Mouse (Mus musculus): Measurements from ENCODE around the gene Tmem163. TPM values are rescaled to one million over a fixed set of nuclear protein-coding genes. Genes with fewer than 3 reads are reported as not detected.

Tmem163 gene
- polyA plus RNA-seq, 1 experiment = 5.7 TPM

DNA sequence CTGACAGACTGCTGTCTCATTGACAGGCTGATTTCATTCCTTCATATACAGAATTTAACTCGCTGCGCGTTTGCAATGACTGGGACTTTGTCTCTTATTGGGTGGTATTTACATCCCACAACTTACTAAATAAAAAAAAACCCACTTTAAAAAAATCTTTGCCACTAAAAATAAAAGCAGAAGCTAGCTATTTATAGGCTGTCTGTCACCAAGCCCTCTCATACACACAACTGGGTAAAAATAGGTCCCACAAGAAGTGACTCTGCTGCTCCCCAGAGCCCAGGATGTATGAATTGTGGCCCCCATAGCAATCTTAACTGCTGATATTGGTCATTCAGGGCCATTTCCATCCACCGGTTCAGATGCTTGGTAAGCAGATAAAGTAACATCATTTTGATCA lies 83.2 kb downstream of the Tmem163 start:
- TF ChIP-seq CTCF (IDR thresholded peaks at IDR 0.05; ENCODE audit: control insufficient read depth, insufficient read depth, low read length) (no peak), POLR2A (IDR thresholded peaks at IDR 0.05; ENCODE audit: borderline replicate concordance, control insufficient read depth, low read depth, low read length) (no peak)
- Histone ChIP-seq H3K27ac (ENCODE audit: control insufficient read depth, insufficient read depth, low read depth, low read length, poor library complexity) (no peak overlapping the region), H3K4me1 (ENCODE audit: control insufficient read depth, insufficient read depth, low read length) (peaks cover 1% of the 10 kb centered on the region), H3K4me3 (replicated peaks; ENCODE audit: control insufficient read depth, low read depth, low read length) (no peak overlapping the region)
- 48% methylated on average over 4 of the region's 4 CpGs for WGBS

- Histone ChIP-seq H3K4me3 (replicated peaks; ENCODE audit: control insufficient read depth, low read depth, low read length) (no peak overlapping the region), H3K27ac (ENCODE audit: control insufficient read depth, insufficient read depth, low read depth, low read length, poor library complexity) (no peak overlapping the region), H3K4me1 (ENCODE audit: control insufficient read depth, insufficient read depth, low read length) (peaks cover 1% of the 10 kb centered on the region)
- TF ChIP-seq POLR2A (IDR thresholded peaks at IDR 0.05; ENCODE audit: borderline replicate concordance, control insufficient read depth, low read depth, low read length) (no peak), CTCF (IDR thresholded peaks at IDR 0.05; ENCODE audit: control insufficient read depth, insufficient read depth, low read length) (no peak)
- WGBS = 2% methylated on average over 1 of the region's 1 CpGs
Observed at GRCm38 (mm10) chr1:127595735-127596134, 83.6 kb downstream of the Tmem163 start.

- TF ChIP-seq CTCF (IDR thresholded peaks at IDR 0.05; ENCODE audit: control insufficient read depth, insufficient read depth, low read length) (no peak), POLR2A (IDR thresholded peaks at IDR 0.05; ENCODE audit: borderline replicate concordance, control insufficient read depth, low read depth, low read length) (no peak)
- no peaks in the 10 kb centered on the region for H3K4me1 ChIP-seq (ENCODE audit: control insufficient read depth, insufficient read depth, low read length)
- WGBS = 68% methylated on average over 3 of the region's 3 CpGs
- H3K4me3 ChIP-seq (replicated peaks; ENCODE audit: control insufficient read depth, low read depth, low read length) = no peak overlapping the region
- H3K27ac ChIP-seq (ENCODE audit: control insufficient read depth, insufficient read depth, low read depth, low read length, poor library complexity) = no peak overlapping the region
Observed at GRCm38 (mm10) chr1:127589542-127589941, 89.8 kb downstream of the Tmem163 start.

DNA sequence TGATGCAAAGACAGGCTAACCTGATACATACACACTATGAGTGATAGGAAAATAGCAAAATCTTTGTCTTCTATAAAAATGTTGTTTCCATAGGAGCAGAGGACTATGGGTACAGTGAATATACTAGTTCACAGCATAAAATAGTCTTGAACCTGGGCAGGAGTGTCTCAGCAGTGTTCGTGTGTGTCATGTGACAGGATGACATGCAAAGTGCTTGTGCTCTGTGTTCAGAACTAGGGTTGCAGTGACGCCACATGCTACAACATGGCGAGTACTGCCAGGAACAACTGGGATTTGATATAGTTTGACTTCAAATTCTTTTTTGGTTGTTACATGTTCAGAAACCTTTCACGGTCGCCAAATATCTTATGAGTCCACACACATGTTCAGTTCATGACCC lies 92.3 kb downstream of the Tmem163 start:
- Histone ChIP-seq H3K27ac (ENCODE audit: control insufficient read depth, insufficient read depth, low read depth, low read length, poor library complexity) (no peak overlapping the region), H3K4me1 (ENCODE audit: control insufficient read depth, insufficient read depth, low read length) (no peaks in the 10 kb centered on the region), H3K4me3 (replicated peaks; ENCODE audit: control insufficient read depth, low read depth, low read length) (no peak overlapping the region)
- 70% methylated on average over 5 of the region's 5 CpGs for WGBS
- TF ChIP-seq POLR2A (IDR thresholded peaks at IDR 0.05; ENCODE audit: borderline replicate concordance, control insufficient read depth, low read depth, low read length) (no peak), CTCF (IDR thresholded peaks at IDR 0.05; ENCODE audit: control insufficient read depth, insufficient read depth, low read length) (no peak)

DNA sequence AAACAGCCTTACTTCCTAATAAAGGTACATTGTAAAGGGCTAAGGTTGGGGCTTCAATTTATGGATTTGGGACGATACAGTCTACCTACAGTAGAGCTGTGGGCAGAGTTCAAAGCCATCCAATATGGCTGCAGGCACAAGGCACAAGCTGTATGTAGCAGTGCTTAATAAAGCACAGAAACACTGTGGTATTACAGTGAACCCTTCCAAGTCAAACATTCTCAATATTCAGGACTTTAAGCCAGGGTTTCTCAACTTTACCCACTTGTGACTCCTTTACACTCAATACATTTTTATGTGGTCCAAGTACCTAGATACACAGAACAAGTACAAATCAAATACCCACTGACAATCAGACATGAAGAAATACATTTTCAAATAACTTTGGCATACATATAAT lies 93.2 kb downstream of the Tmem163 start:
- Histone ChIP-seq H3K27ac (ENCODE audit: control insufficient read depth, insufficient read depth, low read depth, low read length, poor library complexity) (no peak overlapping the region), H3K4me1 (ENCODE audit: control insufficient read depth, insufficient read depth, low read length) (no peaks in the 10 kb centered on the region; the same call in 1 of the 2 replicates), H3K4me3 (replicated peaks; ENCODE audit: control insufficient read depth, low read depth, low read length) (no peak overlapping the region)
- 80% methylated on average over 1 of the region's 1 CpGs for WGBS
- no peak for TF ChIP-seq CTCF (IDR thresholded peaks at IDR 0.05; ENCODE audit: control insufficient read depth, insufficient read depth, low read length)
- no peak for TF ChIP-seq POLR2A (IDR thresholded peaks at IDR 0.05; ENCODE audit: borderline replicate concordance, control insufficient read depth, low read depth, low read length)

- TF ChIP-seq CTCF (IDR thresholded peaks at IDR 0.05; ENCODE audit: control insufficient read depth, insufficient read depth, low read length) = no peak
- TF ChIP-seq POLR2A (IDR thresholded peaks at IDR 0.05; ENCODE audit: borderline replicate concordance, control insufficient read depth, low read depth, low read length) = no peak
- no peak overlapping the region for H3K4me3 ChIP-seq (replicated peaks; ENCODE audit: control insufficient read depth, low read depth, low read length)
- H3K27ac ChIP-seq (ENCODE audit: control insufficient read depth, insufficient read depth, low read depth, low read length, poor library complexity) = no peak overlapping the region
- H3K4me1 ChIP-seq (ENCODE audit: control insufficient read depth, insufficient read depth, low read length) = no peaks in the 10 kb centered on the region; the same call in 1 of the 2 replicates
- WGBS = 68% methylated on average over 5 of the region's 5 CpGs
Observed at GRCm38 (mm10) chr1:127577981-127578380, 101.4 kb downstream of the Tmem163 start.

DNA sequence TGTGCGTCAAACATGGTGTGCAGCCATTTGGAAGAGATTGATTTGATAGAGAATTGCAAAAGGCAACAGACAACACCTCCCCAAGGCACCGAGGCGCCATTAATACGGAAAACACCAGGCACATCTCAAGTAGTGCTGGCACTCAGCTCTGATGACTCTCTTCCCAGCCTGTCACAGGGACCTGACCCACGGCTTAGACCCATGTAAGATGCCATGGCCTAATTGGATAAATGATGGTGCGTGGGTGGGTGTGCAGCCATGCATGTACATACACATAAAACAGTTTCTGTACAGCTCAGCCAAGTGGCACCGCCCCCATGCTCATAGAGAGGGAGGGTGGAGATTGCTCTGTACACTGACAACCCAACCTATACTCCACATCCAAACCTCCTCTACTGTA lies 102.3 kb downstream of the Tmem163 start:
- no peak overlapping the region for H3K27ac ChIP-seq (ENCODE audit: control insufficient read depth, insufficient read depth, low read depth, low read length, poor library complexity)
- H3K4me1 ChIP-seq (ENCODE audit: control insufficient read depth, insufficient read depth, low read length) = no peaks in the 10 kb centered on the region; the same call in 1 of the 2 replicates
- WGBS = 82% methylated on average over 7 of the region's 7 CpGs
- H3K4me3 ChIP-seq (replicated peaks; ENCODE audit: control insufficient read depth, low read depth, low read length) = no peak overlapping the region
- no peak for TF ChIP-seq POLR2A (IDR thresholded peaks at IDR 0.05; ENCODE audit: borderline replicate concordance, control insufficient read depth, low read depth, low read length)
- TF ChIP-seq CTCF (IDR thresholded peaks at IDR 0.05; ENCODE audit: control insufficient read depth, insufficient read depth, low read length) = no peak

GRCm38 (mm10) chr1:127576563-127576962 lies 102.8 kb downstream of the Tmem163 start:
- Histone ChIP-seq H3K27ac (ENCODE audit: control insufficient read depth, insufficient read depth, low read depth, low read length, poor library complexity) (no peak overlapping the region), H3K4me3 (replicated peaks; ENCODE audit: control insufficient read depth, low read depth, low read length) (no peak overlapping the region), H3K4me1 (ENCODE audit: control insufficient read depth, insufficient read depth, low read length) (no peaks in the 10 kb centered on the region; the same call in 1 of the 2 replicates)
- WGBS = 78% methylated on average over 8 of the region's 8 CpGs
- no peak for TF ChIP-seq POLR2A (IDR thresholded peaks at IDR 0.05; ENCODE audit: borderline replicate concordance, control insufficient read depth, low read depth, low read length)
- TF ChIP-seq CTCF (IDR thresholded peaks at IDR 0.05; ENCODE audit: control insufficient read depth, insufficient read depth, low read length) = no peak

GRCm38 (mm10) chr1:127576143-127576542 lies 103.2 kb downstream of the Tmem163 start:
- Histone ChIP-seq H3K4me3 (replicated peaks; ENCODE audit: control insufficient read depth, low read depth, low read length) (no peak overlapping the region), H3K4me1 (ENCODE audit: control insufficient read depth, insufficient read depth, low read length) (no peaks in the 10 kb centered on the region; the same call in 1 of the 2 replicates), H3K27ac (ENCODE audit: control insufficient read depth, insufficient read depth, low read depth, low read length, poor library complexity) (no peak overlapping the region)
- 67% methylated on average over 3 of the region's 3 CpGs for WGBS
- TF ChIP-seq POLR2A (IDR thresholded peaks at IDR 0.05; ENCODE audit: borderline replicate concordance, control insufficient read depth, low read depth, low read length) (no peak), CTCF (IDR thresholded peaks at IDR 0.05; ENCODE audit: control insufficient read depth, insufficient read depth, low read length) (no peak)
